ENCODE assay signal across 8 mouse cellular contexts in the genomic region with DNA sequence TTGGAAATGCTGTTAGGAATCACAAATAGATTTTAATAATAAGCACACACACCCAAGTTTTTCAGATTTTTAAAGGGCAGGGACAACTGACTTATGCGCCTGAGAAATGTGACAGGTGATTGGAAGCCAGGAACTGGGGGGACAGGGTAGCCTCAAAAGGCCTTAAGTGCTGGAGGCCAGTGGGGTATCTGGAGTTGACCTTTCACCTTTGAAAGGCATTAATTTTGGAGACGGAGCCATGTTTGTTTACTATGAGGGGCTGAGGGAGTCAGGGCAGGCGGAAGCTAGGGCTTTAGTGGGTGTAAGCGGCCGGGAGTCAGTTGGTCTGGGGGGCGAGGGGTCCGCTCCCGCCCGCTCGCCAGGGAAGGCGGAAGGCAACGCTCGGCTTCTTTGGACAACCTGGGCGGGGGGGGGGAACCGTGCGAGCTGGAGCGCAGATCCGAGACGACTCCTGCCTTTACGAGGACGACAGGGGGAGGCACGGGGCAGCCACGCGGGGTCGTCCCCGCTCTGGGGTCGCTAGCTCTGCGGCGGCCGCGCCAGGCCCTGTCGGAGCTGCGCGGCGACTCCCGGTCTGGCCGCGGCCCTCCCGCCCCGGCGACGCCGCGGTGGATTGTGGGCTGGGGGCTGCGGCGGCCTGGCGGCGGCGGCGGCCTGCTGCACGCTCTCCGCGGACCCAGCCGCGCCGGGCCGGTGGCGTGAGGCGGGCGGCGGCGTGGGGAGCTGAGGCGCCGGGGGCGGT. TPM values are rescaled to one million over a fixed set of nuclear protein-coding genes. Genes with fewer than 3 reads are reported as not detected.
DNase-seq lines count a peak whose midpoint lies in the region; ATAC-seq and TF ChIP-seq lines count a peak whose summit lies in the region.

No protein-coding gene starts in this region.

- H3K9me3 ChIP-seq in forebrain, embryonic 11.5 days (ENCODE audit: control insufficient read depth, low read length) = no peaks in the 10 kb centered on the region
- H3K9me3 ChIP-seq in hindbrain, embryonic 14.5 days (ENCODE audit: control insufficient read depth, low read length) = no peaks in the 10 kb centered on the region
- H3K9me3 ChIP-seq in liver, embryonic 14.5 days (ENCODE audit: control insufficient read depth, low read length) = no peaks in the 10 kb centered on the region
- no peaks in the 10 kb centered on the region for H3K9me3 ChIP-seq in neural tube, embryonic 13.5 days

- WGBS in forebrain, embryonic 11.5 days = under 1% methylated on average over 50 of the region's 65 CpGs
- 1% methylated on average over 53 of the region's 65 CpGs for WGBS in hindbrain, embryonic 14.5 days
- 1% methylated on average over 65 of the region's 65 CpGs for WGBS in liver, embryonic 14.5 days (ENCODE audit: insufficient replicate concordance)
- WGBS in neural tube, embryonic 13.5 days = 1% methylated on average over 49 of the region's 65 CpGs

- no peaks in the 10 kb centered on the region for H3K36me3 ChIP-seq in forebrain, embryonic 11.5 days (ENCODE audit: control insufficient read depth, insufficient read depth, low read length)
- H3K36me3 ChIP-seq in hindbrain, embryonic 14.5 days (replicated peaks; ENCODE audit: control insufficient read depth, insufficient read depth) = no peaks in the 10 kb centered on the region
- no peaks in the 10 kb centered on the region for H3K36me3 ChIP-seq in liver, embryonic 14.5 days (replicated peaks; ENCODE audit: control insufficient read depth, insufficient read depth, low read depth)
- no peaks in the 10 kb centered on the region for H3K36me3 ChIP-seq in neural tube, embryonic 13.5 days

- peak overlapping the region; percentile 93 for H3K27ac ChIP-seq in forebrain, embryonic 11.5 days (ENCODE audit: low read depth, low read length)
- H3K27ac ChIP-seq in hindbrain, embryonic 14.5 days = peak overlapping the region; percentile 95
- peak overlapping the region; percentile 66 for H3K27ac ChIP-seq in liver, embryonic 14.5 days
- peak overlapping the region; percentile 98 for H3K27ac ChIP-seq in neural tube, embryonic 13.5 days (replicated peaks)

- H3K4me1 ChIP-seq in forebrain, embryonic 11.5 days (replicated peaks; ENCODE audit: control insufficient read depth, insufficient read depth, low read length) = no peaks in the 10 kb centered on the region
- peaks cover 26% of the 10 kb centered on the region for H3K4me1 ChIP-seq in hindbrain, embryonic 14.5 days (replicated peaks; ENCODE audit: control insufficient read depth, insufficient read depth, low read length)
- peaks cover 4 to 7% of the 10 kb centered on the region in 2 experiments; a peak in 3 of 4 replicates for H3K4me1 ChIP-seq in liver, embryonic 14.5 days (replicated peaks; ENCODE audit: control insufficient read depth in 2 of 2, insufficient read depth in 2 of 2, low read length in 1 of 2)
- peaks cover 21% of the 10 kb centered on the region for H3K4me1 ChIP-seq in neural tube, embryonic 13.5 days (replicated peaks)

- ATAC-seq in forebrain, embryonic 11.5 days (replicated peaks; ENCODE audit: low FRiP score) = peak; percentile 90
- ATAC-seq in hindbrain, embryonic 14.5 days (ENCODE audit: low FRiP score) = peak; percentile 92
- ATAC-seq in liver, embryonic 14.5 days (ENCODE audit: insufficient read depth) = peak; percentile 75
- ATAC-seq in neural tube, embryonic 13.5 days (ENCODE audit: low read depth) = peak; percentile 92

- peak; percentile 33 for DNase-seq in layer of hippocampus, adult 11-12 months (ENCODE audit: low spot score)
- DNase-seq in layer of hippocampus, adult 9-10 months (ENCODE audit: low spot score) = no peak
- peak; percentile 52 to 71 for DNase-seq in adrenal gland, postnatal 36 days
- DNase-seq in forebrain, embryonic 11.5 days (ENCODE audit: low spot score) = peak; percentile 85
- peak; percentile 60 for DNase-seq in hindbrain, embryonic 14.5 days (ENCODE audit: low spot score)
- peak in 1 of 3 experiments; percentile 26 for DNase-seq in liver, embryonic 14.5 days (ENCODE audit: low read depth in 3 of 3, low spot score in 3 of 3)
- DNase-seq in thymus, postnatal 14 days = peak; percentile 62

- no peak for TF ChIP-seq CTCF in liver, embryonic 14.5 days (IDR thresholded peaks at IDR 0.05; ENCODE audit: low read depth)

- no peaks in the 10 kb centered on the region for H3K27me3 ChIP-seq in forebrain, embryonic 11.5 days (ENCODE audit: control insufficient read depth, insufficient read depth, low read length)
- H3K27me3 ChIP-seq in hindbrain, embryonic 14.5 days (ENCODE audit: control insufficient read depth, insufficient read depth, low read length) = no peaks in the 10 kb centered on the region
- H3K27me3 ChIP-seq in liver, embryonic 14.5 days (ENCODE audit: control insufficient read depth, insufficient read depth, low read length) = no peaks in the 10 kb centered on the region
- H3K27me3 ChIP-seq in neural tube, embryonic 13.5 days = no peaks in the 10 kb centered on the region

- H3K4me3 ChIP-seq in forebrain, embryonic 11.5 days (ENCODE audit: low read depth, low read length) = peak overlapping the region; percentile 93
- peak overlapping the region; percentile 96 for H3K4me3 ChIP-seq in hindbrain, embryonic 14.5 days (replicated peaks; ENCODE audit: low read length)
- peak overlapping the region; percentile 70 to 84 for H3K4me3 ChIP-seq in liver, embryonic 14.5 days (ENCODE audit: insufficient read depth in 1 of 2, low read depth in 2 of 2, low read length in 2 of 2)
- H3K4me3 ChIP-seq in neural tube, embryonic 13.5 days = peak overlapping the region; percentile 73

- TF ChIP-seq EP300 in liver, embryonic 14.5 days (IDR thresholded peaks at IDR 0.05; ENCODE audit: low read depth) = no peak

- H3K9ac ChIP-seq in forebrain, embryonic 11.5 days (ENCODE audit: low read length) = peak overlapping the region; percentile 98
- H3K9ac ChIP-seq in hindbrain, embryonic 14.5 days = peak overlapping the region; percentile 97
- peak overlapping the region; percentile 95 for H3K9ac ChIP-seq in liver, embryonic 14.5 days (replicated peaks)
- peak overlapping the region; percentile 99 for H3K9ac ChIP-seq in neural tube, embryonic 13.5 days

- H3K4me2 ChIP-seq in forebrain, embryonic 11.5 days (ENCODE audit: low read depth, low read length, severe bottlenecking) = peak overlapping the region; percentile 61
- H3K4me2 ChIP-seq in hindbrain, embryonic 14.5 days (replicated peaks) = peak overlapping the region; percentile 62
- H3K4me2 ChIP-seq in liver, embryonic 14.5 days (ENCODE audit: low read depth) = peak overlapping the region; percentile 77
- peak overlapping the region; percentile 60 for H3K4me2 ChIP-seq in neural tube, embryonic 13.5 days

RNA-seq across cellular contexts. Expression of a gene that starts 0.6 kb away (rescaled TPM):
- total RNA-seq in adrenal gland, postnatal 36 days (2021) = 10 to 100 TPM; 30.9 to 35.4 TPM
- polyA plus RNA-seq in forebrain, embryonic 11.5 days (2014; fragmentation: Nextera tagmentation; extraction: Ambion mirVana) = 17.3 TPM in 2 replicates
- 13.3 and 14.9 TPM in 2 replicates for polyA plus RNA-seq in hindbrain, embryonic 14.5 days (2014; fragmentation: Nextera tagmentation; extraction: Ambion mirVana)
- polyA plus RNA-seq in liver, embryonic 14.5 days (2012; rRNA removed) = 4.6 and 7.6 TPM in 2 replicates
- polyA plus RNA-seq in liver, embryonic 14.5 days (2014; fragmentation: Nextera tagmentation; extraction: Ambion mirVana) = 4.4 and 5.1 TPM in 2 replicates
- polyA plus RNA-seq in neural tube, embryonic 13.5 days (2015; fragmentation: Nextera tagmentation; extraction: Ambion mirVana) = 11.0 and 11.7 TPM in 2 replicates
